Mouse (Mus musculus) testis, postnatal 14 days (tissue): Measurements from ENCODE around the gene Il1rap.

ENCODE experiments used
- DNase-seq: peaks from one replicate; pipeline ENCODE4 v3.0.0; 2021; ENCODE audit warnings: low spot score

Il1rap gene

DNA sequence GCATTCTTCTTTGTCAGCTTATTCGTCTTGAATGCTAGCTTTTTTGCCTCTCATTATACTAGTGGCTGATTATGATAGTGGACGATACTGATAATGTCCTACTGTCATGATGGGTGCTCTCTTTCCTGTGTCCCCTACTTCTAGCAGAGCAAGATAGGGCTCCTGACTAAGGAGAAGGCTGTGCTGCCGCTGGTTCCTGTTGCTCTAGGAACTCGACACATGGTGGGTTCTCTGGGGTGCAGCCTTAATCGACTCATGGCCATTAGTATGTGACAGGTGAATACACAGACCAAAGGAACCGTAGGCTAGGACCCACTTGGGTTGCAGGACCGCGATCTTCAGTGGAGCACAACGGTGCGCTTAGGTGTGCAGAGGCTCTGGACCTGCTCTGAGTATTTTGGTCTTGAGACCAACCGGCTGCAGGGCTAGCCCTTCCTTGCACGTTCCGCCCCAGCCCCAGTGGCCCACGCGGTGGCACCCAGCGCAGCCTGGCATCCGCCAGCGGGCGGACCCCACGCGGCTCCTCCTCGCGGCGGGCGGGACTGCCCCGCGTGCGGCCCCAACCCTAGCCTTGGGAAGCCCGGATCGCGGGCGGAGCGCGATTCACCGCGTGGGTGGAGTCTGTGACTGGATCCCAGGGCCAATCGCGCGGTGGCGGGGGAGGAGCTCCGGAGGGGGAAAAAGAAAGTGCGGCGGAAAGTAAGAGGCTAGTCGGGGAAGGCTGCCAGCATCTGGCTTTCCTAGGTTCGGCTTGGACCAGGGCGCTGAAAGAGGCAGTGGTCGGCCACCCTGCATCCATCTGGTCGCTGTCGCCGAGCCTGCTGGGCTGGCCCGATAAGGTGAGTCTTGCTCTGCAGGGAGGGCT, at the start of gene Il1rap:
Gene Il1rap (plus strand): TSS at position 657 of the 865 bp plus-strand sequence.
- DNase-seq: peak; percentile 87

- DNase-seq: no peak
These were observed 49.2 kb upstream of the Il1rap start for GRCm38 (mm10) chr16:26532287-26532686.

DNA sequence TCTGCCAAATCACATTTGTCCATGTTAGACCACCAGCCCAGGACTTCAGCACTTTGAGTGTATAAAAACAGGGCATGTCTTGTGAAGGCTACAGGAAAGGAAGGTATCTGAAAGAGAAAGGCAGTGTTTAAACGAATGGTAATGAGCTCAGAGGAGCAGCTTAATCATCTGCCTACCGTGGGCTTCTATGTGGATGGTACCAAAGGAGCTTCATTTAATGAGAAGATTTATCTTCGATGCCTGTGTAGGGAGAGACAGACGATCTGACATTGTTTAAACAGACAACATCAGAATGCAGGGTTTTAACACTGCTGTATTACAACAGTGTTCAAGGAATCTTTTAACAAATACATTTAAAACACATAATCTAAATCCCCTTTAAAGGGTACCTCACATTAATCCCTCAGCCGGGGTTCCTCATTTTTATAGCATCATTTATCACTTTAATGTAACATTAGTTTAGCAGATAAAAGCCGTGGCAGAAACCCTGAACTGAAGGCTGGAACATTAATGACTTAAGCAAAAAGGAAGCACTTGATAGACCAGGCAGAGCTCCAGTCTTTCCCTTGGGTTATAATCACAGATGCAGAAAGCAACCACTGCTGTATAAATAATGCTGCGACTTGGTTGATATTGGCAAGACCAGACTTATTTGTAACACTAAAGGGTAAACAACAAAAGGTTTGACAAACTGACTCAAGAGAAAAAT, 35.2 kb upstream of the Il1rap start:
- no peak for DNase-seq

DNA sequence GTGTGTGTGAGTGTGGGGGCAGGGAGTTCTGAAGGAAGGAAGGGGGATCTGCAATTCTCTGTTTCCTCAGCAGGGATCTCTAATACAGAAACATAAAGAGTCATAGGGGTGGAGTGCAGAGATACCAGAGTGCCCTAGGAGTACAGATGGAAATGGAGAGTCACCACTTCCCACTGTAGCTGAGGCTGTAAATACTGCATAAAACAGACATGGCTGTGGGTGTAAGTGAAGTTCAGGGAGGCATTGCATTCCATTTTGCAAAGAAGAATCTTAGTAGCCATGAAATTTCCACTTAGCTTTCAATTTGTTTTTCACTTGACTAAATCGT, 34.7 kb upstream of the Il1rap start:
- no peak for DNase-seq

GRCm38 (mm10) chr16:26549221-26549620, 32.3 kb upstream of the Il1rap start:
- no peak for DNase-seq

DNA sequence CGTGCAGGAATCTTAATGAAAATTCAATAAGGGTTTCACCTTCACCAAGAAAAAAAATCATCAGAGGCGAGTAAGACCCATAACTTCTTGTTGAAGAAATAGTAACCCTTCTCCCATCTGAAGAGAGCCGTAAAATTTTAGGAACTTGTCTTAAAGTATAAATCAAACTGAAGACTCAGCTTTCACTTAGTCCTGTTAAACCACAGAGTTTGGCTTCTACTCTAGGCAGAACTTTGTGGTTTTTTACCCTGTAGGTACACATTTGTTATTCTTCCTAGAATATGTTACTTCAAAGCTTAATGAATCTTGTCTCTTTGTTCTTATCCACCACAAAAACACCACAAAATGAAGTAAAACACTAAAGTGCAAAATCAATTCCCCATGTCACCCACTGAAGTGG, 29.3 kb upstream of the Il1rap start:
- DNase-seq: no peak

DNA sequence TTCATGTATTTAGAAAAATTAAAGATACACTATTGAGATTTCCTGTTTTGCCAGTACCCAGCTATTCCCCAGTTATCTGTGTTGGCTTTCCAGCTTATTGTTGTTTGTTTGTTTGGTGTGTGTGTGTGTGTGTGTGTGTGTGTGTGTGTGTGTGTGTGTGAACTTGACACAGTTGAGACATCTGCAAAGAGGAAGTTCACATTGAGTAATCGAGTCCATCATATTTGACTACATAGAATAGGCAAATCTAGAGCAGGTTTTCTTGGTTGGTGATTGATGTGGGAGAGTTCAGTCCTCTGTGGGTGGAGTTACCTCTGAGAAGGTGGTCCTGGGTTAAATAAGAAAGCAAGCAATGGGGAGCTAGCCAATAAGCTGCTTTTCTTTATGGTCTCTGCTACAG, 22.7 kb upstream of the Il1rap start:
- no peak for DNase-seq

- no peak for DNase-seq
These were observed 19.8 kb upstream of the Il1rap start for GRCm38 (mm10) chr16:26561743-26562142.

GRCm38 (mm10) chr16:26562771-26563170, 18.7 kb upstream of the Il1rap start:
- DNase-seq: no peak

- DNase-seq: no peak
These were observed 12.0 kb upstream of the Il1rap start for GRCm38 (mm10) chr16:26569387-26569978.

DNA sequence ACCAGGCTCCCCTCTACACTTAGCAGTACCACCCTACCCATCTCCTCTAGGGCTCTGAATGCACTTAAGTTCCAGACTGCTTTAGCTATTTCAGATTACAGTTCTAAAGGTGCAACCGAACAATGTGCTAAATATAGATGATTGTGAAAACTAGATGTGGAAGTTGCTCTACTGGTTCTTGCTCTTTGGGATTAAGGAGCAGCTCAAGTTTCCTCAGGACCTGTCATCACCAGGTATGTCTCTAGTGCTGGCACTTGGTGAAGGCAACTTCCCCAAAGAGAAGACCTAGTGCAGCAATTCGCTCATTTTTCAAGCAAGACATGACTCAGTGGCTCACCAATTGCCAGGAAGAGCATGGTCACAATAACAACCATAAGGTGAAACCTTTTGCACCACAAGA, 9.7 kb upstream of the Il1rap start:
- DNase-seq: no peak

- no peak for DNase-seq
These were observed 7.3 kb upstream of the Il1rap start for GRCm38 (mm10) chr16:26574173-26574572.

- DNase-seq: peak; percentile 16
These were observed 441 bp downstream of the Il1rap start for GRCm38 (mm10) chr16:26581913-26582376.

- no peak for DNase-seq
These were observed 4.3 kb downstream of the Il1rap start for GRCm38 (mm10) chr16:26585806-26586205.

GRCm38 (mm10) chr16:26590897-26591570, 9.5 kb downstream of the Il1rap start:
- DNase-seq: no peak

DNA sequence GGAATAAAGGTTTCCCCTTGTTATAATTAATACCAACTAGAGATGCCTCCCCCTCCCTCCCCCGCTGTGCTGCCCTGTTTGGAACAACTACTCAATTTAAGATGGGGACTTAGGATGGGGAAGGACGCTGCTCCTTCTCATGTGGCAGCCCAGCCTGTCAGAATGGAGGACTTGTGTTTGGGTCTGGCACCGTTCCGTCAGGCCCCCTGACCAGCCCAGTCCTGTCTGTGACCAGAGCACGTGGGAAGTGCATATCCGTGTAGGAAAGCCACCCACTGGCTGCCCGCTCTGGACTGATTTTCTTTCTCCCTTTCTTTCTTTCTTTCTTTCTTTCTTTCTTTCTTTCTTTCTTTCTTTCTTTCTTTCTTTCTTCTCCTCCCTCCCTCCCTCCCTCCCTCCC, 14.9 kb downstream of the Il1rap start:
- no peak for DNase-seq

- peak; percentile 30 for DNase-seq
These were observed 15.8 kb downstream of the Il1rap start for GRCm38 (mm10) chr16:26597307-26597706.

DNA sequence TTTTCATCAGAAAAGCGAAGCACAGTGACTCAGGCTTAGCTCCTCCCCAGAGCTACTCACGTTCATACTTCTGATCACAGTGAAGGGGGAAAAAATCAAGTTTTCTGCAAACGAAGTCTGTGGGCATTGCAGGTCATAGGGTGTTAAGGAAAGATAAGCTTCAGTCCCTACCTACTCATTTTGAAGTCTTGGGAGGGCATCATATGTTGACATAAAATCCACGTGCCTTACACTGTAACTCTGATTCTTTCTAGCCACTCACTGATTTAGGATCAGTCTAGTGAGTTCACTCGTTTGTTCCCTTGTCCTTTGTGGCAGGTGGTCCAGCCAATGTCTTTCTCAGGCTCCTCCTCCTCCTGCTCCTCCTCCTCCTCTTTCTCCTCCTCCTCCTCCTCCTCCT, 17.1 kb downstream of the Il1rap start:
- DNase-seq: no peak

GRCm38 (mm10) chr16:26601482-26601881, 20.0 kb downstream of the Il1rap start:
- no peak for DNase-seq

GRCm38 (mm10) chr16:26604621-26605020, 23.1 kb downstream of the Il1rap start:
- no peak for DNase-seq

DNA sequence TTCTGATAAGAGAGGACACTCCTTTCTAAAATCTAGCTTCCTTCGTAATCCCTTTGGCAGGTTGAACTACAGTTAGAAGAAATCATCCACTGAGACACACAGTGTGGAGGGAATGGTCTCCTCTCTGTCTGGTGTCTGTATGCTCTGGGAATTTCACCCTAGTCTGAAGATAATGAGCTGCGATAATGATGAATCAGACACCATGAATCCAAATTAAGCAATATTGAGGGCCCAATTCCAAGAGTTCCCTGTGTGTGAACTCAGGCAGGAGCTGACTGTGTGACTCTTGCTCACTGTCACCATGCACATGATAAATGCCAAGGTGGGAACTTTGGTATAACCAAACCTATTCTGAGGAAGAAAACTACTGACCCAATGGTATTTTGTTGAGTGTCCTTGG, 26.5 kb downstream of the Il1rap start:
- DNase-seq: no peak

DNA sequence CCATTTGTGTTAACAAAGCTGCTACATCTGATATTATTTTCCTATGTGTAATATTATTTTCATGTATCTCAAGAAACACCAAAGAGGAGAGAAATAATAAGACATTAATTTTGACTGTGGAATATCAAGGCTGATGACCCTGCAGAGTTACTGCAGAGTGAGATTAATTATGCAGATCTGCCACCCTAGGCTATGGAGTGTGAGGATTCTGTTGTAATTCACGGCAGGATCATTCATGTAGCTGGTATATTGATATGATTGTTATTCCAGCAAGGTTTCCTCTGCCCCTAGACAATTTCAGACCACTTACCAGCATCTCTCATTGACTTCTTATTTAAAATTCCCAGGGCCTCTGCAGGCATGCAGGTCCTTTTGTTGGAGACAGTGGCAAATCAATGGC, 29.0 kb downstream of the Il1rap start:
- no peak for DNase-seq
